Mouse (Mus musculus) liver, embryonic 14.5 days (tissue): ENCODE measurements around the gene Calr4. TPM values are rescaled to one million over a fixed set of nuclear protein-coding genes. Genes with fewer than 3 reads are reported as not detected.

ENCODE experiments used
- ATAC-seq: fragments of 200-750 bp; cut with Nextera tagmentation; 2 replicates; pipeline ENCODE4 v1.8.0; 2017; ENCODE audit warnings: moderate number of reproducible peaks, mild to moderate bottlenecking, moderate library complexity; ENCODE audit not compliant: insufficient read depth
- DNase-seq, 3 experiments: peaks; one replicate each; pipeline ENCODE4 v3.0.0-alpha.2; 2012 to 2013; ENCODE audit warnings: low read depth in 3 of 3, low spot score in 3 of 3
- H3K27ac ChIP-seq: fragments of 300-500 bp; sonication (generic); 2 replicates; pipeline ENCODE4 v1.5.1; 2014; ENCODE audit warnings: moderate library complexity, mild to moderate bottlenecking, control low read depth, inconsistent platforms
- H3K27me3 ChIP-seq: fragments of 300-500 bp; sonication (generic); 2 replicates; pipeline ENCODE4 v1.6.1; 2014; ENCODE audit warnings: mild to moderate bottlenecking, low read length, moderate library complexity; ENCODE audit not compliant: control insufficient read depth, insufficient read depth
- H3K36me3 ChIP-seq: fragments of 300-500 bp; sonication (generic); replicated peaks from 2 replicates; pipeline ENCODE4 v1.6.1; 2014; ENCODE audit warnings: low read depth; ENCODE audit not compliant: control insufficient read depth, insufficient read depth
- H3K4me1 ChIP-seq, 2 experiments: fragments of 200-500 bp in 1 of 2; fragments of 300-500 bp in 1 of 2; sonication (generic) in 1 of 2; replicated peaks; 2 replicates each; pipeline ENCODE4 v1.6.1; 2012 to 2014; ENCODE audit warnings: antibody characterized with exemption in 1 of 2, inconsistent platforms in 1 of 2, low read length in 1 of 2; ENCODE audit not compliant: control insufficient read depth in 2 of 2, insufficient read depth in 2 of 2
- H3K4me2 ChIP-seq: fragments of 300-500 bp; sonication (generic); 2 replicates; pipeline ENCODE4 v1.6.1; 2014; ENCODE audit warnings: low read depth, mild to moderate bottlenecking, control low read depth, moderate library complexity
- H3K4me3 ChIP-seq, 2 experiments: fragments of 200-500 bp in 1 of 2; fragments of 300-500 bp in 1 of 2; sonication (generic) in 1 of 2; 2 replicates each; pipeline ENCODE4 v1.5.1; 2012 to 2014; ENCODE audit warnings: low read depth in 2 of 2, low read length in 2 of 2, mild to moderate bottlenecking in 2 of 2, control low read depth in 1 of 2, inconsistent platforms in 1 of 2, moderate library complexity in 1 of 2; ENCODE audit not compliant: insufficient read depth in 1 of 2
- H3K9ac ChIP-seq: fragments of 300-500 bp; sonication (generic); replicated peaks from 2 replicates; pipeline ENCODE4 v1.6.1; 2014; ENCODE audit warnings: mild to moderate bottlenecking, control low read depth, moderate library complexity
- H3K9me3 ChIP-seq: fragments of 300-500 bp; sonication (generic); 2 replicates; pipeline ENCODE4 v1.6.1; 2016; ENCODE audit warnings: low read length, mixed read lengths; ENCODE audit not compliant: control insufficient read depth
- CTCF ChIP-seq: IDR thresholded peaks from 2 replicates; pipeline ENCODE4 v1.5.1; 2016; ENCODE audit warnings: antibody characterized with exemption, low read depth, control low read depth
- EP300 ChIP-seq: IDR thresholded peaks from 2 replicates; pipeline ENCODE4 v1.6.1; 2016; ENCODE audit warnings: antibody characterized with exemption, low read depth
- WGBS: fragments of 180-500 bp; shearing (Covaris S2); extraction: QIAGEN DNeasy Blood & Tissue Kit; methylation state at CpG from one replicate; pipeline ENCODE4 v1.1.7; 2014; ENCODE audit not compliant: insufficient replicate concordance; 5-methylcytosine and 5-hydroxymethylcytosine counted together
- polyA plus RNA-seq, 2 experiments: library from polyadenylated mRNA; depleted of rRNA in 1 of 2; stranded (reverse) in 1 of 2; unstranded in 1 of 2; fragments of >200 nt; fragmentation: Nextera tagmentation in 1 of 2; extraction: Ambion mirVana in 1 of 2; gene quantifications; 2 replicates each; pipeline versions ENCODE4 v1.2.1 to v1.2.3; 2012 to 2014

Calr4 gene
- polyA plus RNA-seq, 2 experiments, result 0.03 TPM; not detected in 1

DNA sequence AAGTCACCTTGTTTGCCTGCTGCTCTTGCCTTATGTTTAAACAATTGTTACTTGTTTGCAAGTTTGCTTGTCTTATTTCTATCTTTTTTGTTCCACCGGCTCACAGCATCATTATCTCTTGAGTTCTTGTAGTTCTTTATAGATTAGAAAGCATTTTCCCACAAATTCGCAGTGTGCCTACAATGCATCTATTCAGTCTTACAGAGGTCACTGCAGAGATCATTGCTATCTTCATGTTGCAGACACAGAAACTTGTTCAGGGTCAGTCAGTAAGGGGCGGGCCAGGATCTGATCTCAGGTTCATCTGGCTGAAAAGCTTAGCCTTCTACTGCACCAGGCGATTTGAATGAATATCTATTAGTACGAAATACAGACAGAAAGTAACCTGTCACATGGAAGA, 20.2 kb downstream of the Calr4 start:
- WGBS, result 11% methylated on average over 5 of the region's 5 CpGs
- H3K4me2 ChIP-seq, result peak overlapping the region; percentile 58
- peak; percentile 79 for ATAC-seq
- no peak overlapping the region for H3K9ac ChIP-seq
- H3K4me3 ChIP-seq, result no peak overlapping the region
- peaks cover 25 to 43% of the 10 kb centered on the region in 2 experiments for H3K4me1 ChIP-seq
- no peaks in the 10 kb centered on the region for H3K36me3 ChIP-seq
- DNase-seq, result peak; percentile 37 to 64 (median 50)
- no peaks in the 10 kb centered on the region for H3K9me3 ChIP-seq
- no peaks in the 10 kb centered on the region for H3K27me3 ChIP-seq
- TF ChIP-seq CTCF (no peak), EP300 (peak; percentile 69)
- H3K27ac ChIP-seq, result peak overlapping the region; percentile 8

DNA sequence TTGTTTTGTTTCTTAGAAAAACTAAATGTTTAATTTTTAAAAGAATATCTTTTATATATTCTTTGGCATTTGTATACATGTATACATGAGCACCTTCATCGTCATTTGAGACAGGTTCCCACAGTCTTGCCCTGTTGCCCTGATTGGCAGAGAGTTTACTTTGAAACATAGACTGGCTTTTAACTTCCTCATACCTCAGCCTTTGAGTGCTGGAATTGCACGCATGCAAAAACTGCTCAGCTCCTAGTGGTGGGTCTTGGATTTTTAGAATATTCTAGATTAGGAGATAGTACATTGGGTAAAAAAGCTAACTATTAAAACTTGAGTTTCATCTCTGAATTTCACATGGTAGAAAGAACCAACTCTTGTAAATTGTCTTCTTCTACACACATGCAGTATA, 21.0 kb downstream of the Calr4 start:
- H3K4me1 ChIP-seq, result peaks cover 25 to 43% of the 10 kb centered on the region in 2 experiments
- no peak for ATAC-seq
- peak in 1 of 3 experiments; percentile 7 for DNase-seq
- 19% methylated on average over 2 of the region's 2 CpGs for WGBS
- TF ChIP-seq CTCF (no peak), EP300 (no peak)
- peak overlapping the region; percentile 68 for H3K27ac ChIP-seq
- peak overlapping the region; percentile 58 for H3K4me2 ChIP-seq
- no peak overlapping the region for H3K9ac ChIP-seq
- H3K36me3 ChIP-seq, result no peaks in the 10 kb centered on the region
- H3K27me3 ChIP-seq, result no peaks in the 10 kb centered on the region
- no peak overlapping the region for H3K4me3 ChIP-seq
- no peaks in the 10 kb centered on the region for H3K9me3 ChIP-seq

DNA sequence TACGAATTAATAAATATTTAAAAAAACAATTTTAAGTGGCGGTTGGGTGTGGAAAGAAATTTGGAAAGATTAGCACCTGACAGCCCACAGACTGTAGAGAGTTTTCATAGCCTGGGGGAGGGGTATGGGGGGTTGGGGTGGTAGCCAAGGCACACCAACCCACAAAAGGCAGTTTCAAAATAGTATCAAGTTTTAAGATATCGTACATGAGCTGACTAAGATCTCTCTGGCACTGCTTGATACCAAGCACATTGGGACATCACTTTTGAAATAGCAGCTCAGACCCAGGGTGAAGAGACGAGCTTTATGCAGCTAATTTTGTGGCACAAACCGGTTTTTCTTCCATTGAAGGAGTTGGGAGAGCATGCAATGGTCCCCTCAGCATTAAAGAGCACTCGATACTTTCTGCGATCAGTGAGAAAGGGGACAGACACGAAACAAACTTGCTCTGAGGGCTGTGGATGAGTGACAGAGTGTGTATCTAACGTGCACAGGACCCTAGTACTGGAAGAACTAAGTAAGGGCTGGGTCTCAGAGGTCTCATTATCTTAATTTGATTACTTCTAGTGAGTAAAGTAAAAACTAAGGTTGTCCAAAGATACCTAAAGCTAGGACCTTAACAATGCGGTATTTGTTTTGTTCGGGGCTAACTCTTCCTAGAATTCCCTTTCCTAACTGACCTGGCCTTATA, 21.6 kb downstream of the Calr4 start:
- Histone ChIP-seq H3K36me3 (no peaks in the 10 kb centered on the region), H3K27me3 (no peaks in the 10 kb centered on the region), H3K9ac (no peak overlapping the region), H3K4me3 (no peak overlapping the region), H3K4me2 (peak overlapping the region; percentile 48), H3K9me3 (no peaks in the 10 kb centered on the region), H3K4me1 (peaks cover 25 to 43% of the 10 kb centered on the region in 2 experiments), H3K27ac (peak overlapping the region; percentile 68)
- TF ChIP-seq EP300 (peak; percentile 50; the same call in 1 of the 2 replicates), CTCF (no peak)
- DNase-seq (peak in 1 of 3 experiments; percentile 9), ATAC-seq (peak; percentile 71)
- 19% methylated on average over 11 of the region's 11 CpGs for WGBS

DNA sequence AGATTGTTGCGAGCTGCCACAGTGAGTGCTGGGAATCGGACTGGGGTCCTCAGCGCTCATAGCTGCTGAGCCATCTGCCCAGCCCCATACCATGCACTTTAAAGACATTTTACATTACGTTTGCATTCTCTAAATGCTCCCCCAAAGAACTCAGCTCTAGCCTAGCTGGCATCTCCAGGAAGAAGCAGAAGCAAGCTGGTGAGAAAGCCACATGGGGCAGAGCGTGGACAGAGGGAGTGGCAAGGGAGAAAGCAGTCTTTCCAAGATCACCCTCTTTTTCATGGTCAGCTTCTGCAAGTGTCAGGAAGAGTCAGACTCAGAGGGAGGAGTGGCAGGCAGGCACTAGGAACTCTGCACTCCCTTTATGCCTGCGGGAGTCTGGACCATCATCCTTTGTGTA, 22.5 kb downstream of the Calr4 start:
- no peak for TF ChIP-seq EP300
- TF ChIP-seq CTCF, result no peak
- 85% methylated on average over 6 of the region's 6 CpGs for WGBS
- Histone ChIP-seq H3K4me1 (peaks cover 25 to 41% of the 10 kb centered on the region in 2 experiments), H3K9ac (no peak overlapping the region), H3K4me3 (no peak overlapping the region), H3K9me3 (no peaks in the 10 kb centered on the region), H3K36me3 (no peaks in the 10 kb centered on the region), H3K27ac (no peak overlapping the region; the same call in 1 of the 2 replicates), H3K4me2 (no peak overlapping the region), H3K27me3 (no peaks in the 10 kb centered on the region)
- DNase-seq (no peak), ATAC-seq (no peak)

DNA sequence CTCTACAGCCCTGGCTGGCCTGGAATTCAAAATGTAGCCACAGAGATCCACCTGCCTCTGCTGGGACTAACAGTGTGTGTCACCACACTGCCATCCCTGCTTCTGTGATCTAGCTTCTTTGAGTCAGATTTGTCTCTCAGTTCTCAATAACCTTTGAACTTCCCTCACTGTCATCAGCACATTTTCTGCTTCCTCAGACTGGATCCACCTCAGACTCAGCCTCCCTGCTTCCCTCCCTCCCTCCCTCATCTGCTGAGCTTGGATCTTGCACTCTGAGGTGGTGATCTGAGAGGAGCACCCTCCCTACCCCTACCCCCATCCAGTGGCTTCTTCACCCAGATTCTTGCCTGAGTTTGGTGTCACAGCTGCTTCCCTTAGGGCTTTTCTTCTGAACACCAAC, 23.4 kb downstream of the Calr4 start:
- no peaks in the 10 kb centered on the region for H3K27me3 ChIP-seq
- H3K4me1 ChIP-seq, result peaks cover 20 to 34% of the 10 kb centered on the region in 2 experiments
- H3K9me3 ChIP-seq, result no peaks in the 10 kb centered on the region
- ATAC-seq, result no peak
- no peak overlapping the region for H3K9ac ChIP-seq
- no peak overlapping the region for H3K27ac ChIP-seq
- TF ChIP-seq CTCF (no peak), EP300 (no peak)
- H3K36me3 ChIP-seq, result no peaks in the 10 kb centered on the region
- DNase-seq, result no peak
- H3K4me2 ChIP-seq, result no peak overlapping the region
- no peak overlapping the region for H3K4me3 ChIP-seq
